Mouse (Mus musculus): ENCODE data around the gene H2afb3. TPM values are rescaled to one million over a fixed set of nuclear protein-coding genes. Genes with fewer than 3 reads are reported as not detected.
A peak's percentile ranks its signal among the peaks of the same experiment; 100 is the strongest.
"Not testable (repeated sequence)": the region's sequence is repeated elsewhere in the genome, so short reads cannot be mapped to it uniquely, and the experiment has no call there.

Gene H2afb3
- not detected in 2 replicates for polyA plus RNA-seq (2015; fragmentation: Nextera tagmentation; extraction: Ambion mirVana)

- H3K36me3 ChIP-seq; H3K27me3 ChIP-seq; H3K4me1 ChIP-seq (replicated peaks); H3K4me3 ChIP-seq; H3K4me2 ChIP-seq; H3K9me3 ChIP-seq; H3K9ac ChIP-seq; H3K27ac ChIP-seq (replicated peaks); ATAC-seq (ENCODE audit: low FRiP score, low read depth): not testable (repeated sequence)
- WGBS: 89% methylated on average over 9 of the region's 10 CpGs
Observed at GRCm38 (mm10) chrX:120312995-120313394, at the start of gene H2afb3. Gene H2afb3 (minus strand): TSS chrX:120313095.

DNA sequence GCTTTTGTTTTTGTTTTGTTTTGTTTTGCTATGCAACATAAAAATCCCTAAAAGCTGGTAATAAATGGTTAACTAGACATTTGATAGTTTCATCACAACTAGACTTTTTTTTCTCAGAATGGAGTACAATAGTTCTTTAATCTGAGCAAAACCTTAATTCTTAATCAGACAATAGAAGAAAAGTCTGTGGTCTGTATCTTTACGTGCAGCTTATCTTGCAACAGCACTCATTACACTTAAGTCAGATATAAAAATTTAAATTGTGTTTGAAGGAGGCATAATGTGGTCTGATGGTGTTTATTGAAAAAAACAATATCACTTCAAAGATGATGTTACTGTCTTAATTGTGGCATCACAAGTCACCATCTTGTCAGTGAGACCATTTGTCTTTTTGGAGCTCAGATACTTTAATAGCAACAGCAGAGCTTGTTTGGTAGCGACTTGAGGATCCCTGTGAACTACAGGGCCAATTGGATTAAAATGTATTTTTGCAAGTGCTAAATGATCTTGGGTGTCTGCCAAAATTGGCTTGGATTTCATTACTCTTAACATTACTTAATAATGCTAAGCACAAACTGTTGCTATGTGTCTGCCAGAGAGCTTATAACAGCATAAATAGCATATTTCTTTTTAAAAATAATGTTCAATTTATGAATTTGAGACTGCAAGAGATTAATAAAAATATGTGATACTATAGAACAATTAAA lies 11.3 kb downstream of the H2afb3 start:
- H3K27ac ChIP-seq (replicated peaks): no peak overlapping the region
- 57% methylated on average over 2 of the region's 2 CpGs for WGBS

GRCm38 (mm10) chrX:120292832-120293750 lies 19.8 kb downstream of the H2afb3 start:
- 4% methylated on average over 34 of the region's 46 CpGs for WGBS
- Histone ChIP-seq H3K4me2 (peak overlapping the region; percentile 85), H3K36me3 (no peaks in the 10 kb centered on the region), H3K27ac (replicated peaks) (peak overlapping the region; percentile 83), H3K27me3 (no peaks in the 10 kb centered on the region), H3K9me3 (no peaks in the 10 kb centered on the region), H3K9ac (peak overlapping the region; percentile 53), H3K4me1 (replicated peaks) (0 out of 2 replicates have a peak, but pooled peaks cover 5% of the 10 kb centered on the region), H3K4me3 (peak overlapping the region; percentile 56)
- ATAC-seq (ENCODE audit: low FRiP score, low read depth): peak; percentile 89

More for the DNA sequence above, 11.3 kb downstream of the H2afb3 start:
- Histone ChIP-seq H3K36me3 (no peaks in the 10 kb centered on the region), H3K27me3 (no peaks in the 10 kb centered on the region), H3K9ac (no peak overlapping the region), H3K9me3 (no peaks in the 10 kb centered on the region), H3K4me1 (replicated peaks) (no peaks in the 10 kb centered on the region), H3K4me3 (no peak overlapping the region), H3K4me2 (no peak overlapping the region)
- no peak for ATAC-seq (ENCODE audit: low FRiP score, low read depth)

GRCm38 (mm10) chrX:120291696-120292095 lies 21.2 kb downstream of the H2afb3 start:
- Histone ChIP-seq H3K4me1 (replicated peaks) (0 out of 2 replicates have a peak, but pooled peaks cover 5% of the 10 kb centered on the region), H3K4me2 (peak overlapping the region; percentile 85), H3K27ac (replicated peaks) (no peak overlapping the region), H3K27me3 (no peaks in the 10 kb centered on the region), H3K4me3 (peak overlapping the region; percentile 56), H3K9ac (peak overlapping the region; percentile 50; the same call in 1 of the 2 replicates), H3K36me3 (no peaks in the 10 kb centered on the region), H3K9me3 (no peaks in the 10 kb centered on the region)
- 14% methylated on average over 13 of the region's 13 CpGs for WGBS
- ATAC-seq (ENCODE audit: low FRiP score, low read depth): no peak

DNA sequence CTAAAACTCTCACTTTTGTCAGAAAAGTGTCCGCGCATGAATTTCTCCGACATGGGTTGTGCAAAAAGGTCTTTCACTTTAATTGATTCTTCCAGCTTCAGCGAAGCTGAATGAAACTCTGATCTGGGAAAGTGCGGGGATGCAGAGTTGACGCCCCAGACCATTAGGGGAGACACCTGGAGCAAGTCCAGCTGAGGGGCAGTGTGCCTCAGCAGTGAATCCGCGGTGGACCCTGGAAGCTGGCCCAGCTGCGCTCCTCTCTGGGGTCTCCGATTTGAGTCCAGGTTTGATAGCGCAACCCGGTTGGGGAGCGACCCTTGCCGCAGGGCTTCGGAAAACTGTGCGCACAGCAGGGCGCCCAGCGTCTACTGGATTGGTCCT lies 22.0 kb downstream of the H2afb3 start:
- H3K4me1 ChIP-seq (replicated peaks): 0 out of 2 replicates have a peak, but pooled peaks cover 5% of the 10 kb centered on the region
- no peak for ATAC-seq (ENCODE audit: low FRiP score, low read depth)
- peak overlapping the region; percentile 50 for H3K9ac ChIP-seq
- H3K27me3 ChIP-seq: no peaks in the 10 kb centered on the region
- H3K36me3 ChIP-seq: no peaks in the 10 kb centered on the region
- H3K9me3 ChIP-seq: no peaks in the 10 kb centered on the region
- WGBS: 17% methylated on average over 18 of the region's 18 CpGs
- no peak overlapping the region; the same call in 1 of the 2 replicates for H3K27ac ChIP-seq (replicated peaks)
- H3K4me3 ChIP-seq: peak overlapping the region; percentile 56
- peak overlapping the region; percentile 85 for H3K4me2 ChIP-seq

DNA sequence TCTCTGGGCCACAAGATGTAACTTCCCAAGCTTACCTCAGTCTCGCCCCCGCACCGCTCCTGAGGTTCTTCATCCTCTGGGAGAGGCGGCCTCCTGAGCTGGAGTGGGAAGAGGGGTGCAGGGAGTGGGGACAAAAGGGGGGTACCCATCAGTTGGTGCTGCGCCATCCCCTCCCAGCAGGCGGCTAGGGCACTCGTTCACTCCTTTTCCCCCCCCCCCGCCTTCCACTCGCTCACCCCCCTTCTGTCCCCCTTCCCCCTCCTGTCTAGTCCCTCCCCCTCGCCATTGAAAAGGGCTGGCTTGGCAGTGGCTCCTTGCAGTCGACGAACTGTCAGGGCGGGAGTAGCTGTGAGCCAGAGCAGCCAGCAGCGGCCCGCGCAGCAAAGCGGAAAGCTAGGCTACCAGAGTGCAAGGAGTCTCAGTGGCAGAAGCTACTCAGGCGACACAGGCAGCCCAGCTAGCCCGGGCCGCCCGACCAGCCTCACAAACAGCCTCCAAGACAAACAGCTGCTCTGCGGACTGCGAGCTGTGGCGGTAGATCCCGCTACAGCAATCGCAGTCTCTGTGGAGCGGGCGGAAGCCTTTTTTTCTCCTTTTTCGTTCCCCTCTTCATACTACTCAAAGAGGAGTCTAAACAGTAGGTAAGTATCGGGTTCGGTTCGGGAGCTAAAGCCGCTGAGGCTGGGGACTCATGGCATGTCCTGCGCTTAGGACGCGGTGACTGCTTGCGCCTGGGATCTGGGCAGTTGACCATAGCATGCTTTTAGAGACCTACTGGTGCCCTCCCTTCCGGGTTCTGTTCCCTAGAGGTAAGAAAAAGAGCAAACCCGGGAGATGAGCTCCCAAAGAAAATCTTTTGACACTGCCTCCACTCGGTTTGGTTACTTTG lies 22.6 kb downstream of the H2afb3 start, which contains the start of gene Pcdh11x:
Pcdh11x (plus strand) TSS at position 249 of the 889 bp plus-strand sequence.
- peak within 1 kb of the TSS; percentile 50 for H3K9ac ChIP-seq
- H3K36me3 ChIP-seq: no peaks in the 10 kb centered on the region
- peak within 1 kb of the TSS; percentile 56 for H3K4me3 ChIP-seq
- H3K4me1 ChIP-seq (replicated peaks): 0 out of 2 replicates have a peak, but pooled peaks cover 5% of the 10 kb centered on the region
- H3K27me3 ChIP-seq: no peaks in the 10 kb centered on the region
- H3K27ac ChIP-seq (replicated peaks): peak within 1 kb of the TSS; percentile 59
- H3K9me3 ChIP-seq: no peaks in the 10 kb centered on the region
- H3K4me2 ChIP-seq: peak within 1 kb of the TSS; percentile 85
- WGBS: 15% methylated on average over 36 of the region's 40 CpGs
- peak; percentile 82 for ATAC-seq (ENCODE audit: low FRiP score, low read depth)

DNA sequence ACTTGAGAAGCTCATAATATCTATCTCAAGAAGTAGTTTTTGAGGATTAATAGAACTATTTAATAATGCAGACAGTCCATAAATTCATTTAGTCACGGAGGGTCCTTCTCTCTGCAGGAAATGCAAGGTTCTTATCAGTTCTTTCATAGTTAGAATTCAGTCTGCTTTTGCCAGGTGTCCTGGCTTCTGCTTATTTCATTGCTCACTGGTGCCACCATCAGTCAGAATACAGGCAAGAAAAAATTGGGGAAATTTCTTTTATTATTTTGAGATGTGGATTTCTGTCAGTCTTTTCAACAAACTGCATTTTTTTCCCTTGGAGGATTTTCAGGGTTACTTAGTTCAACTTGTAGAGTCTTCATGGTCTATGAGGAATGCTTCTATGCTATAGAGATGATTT lies 25.4 kb downstream of the H2afb3 start:
- Histone ChIP-seq H3K27me3 (no peaks in the 10 kb centered on the region), H3K4me2 (no peak overlapping the region), H3K27ac (replicated peaks) (no peak overlapping the region), H3K36me3 (no peaks in the 10 kb centered on the region), H3K9ac (no peak overlapping the region), H3K4me3 (no peak overlapping the region), H3K9me3 (no peaks in the 10 kb centered on the region), H3K4me1 (replicated peaks) (0 out of 2 replicates have a peak, but pooled peaks cover 5% of the 10 kb centered on the region)
- WGBS: 13% methylated on average over 1 of the region's 1 CpGs
- no peak for ATAC-seq (ENCODE audit: low FRiP score, low read depth)

DNA sequence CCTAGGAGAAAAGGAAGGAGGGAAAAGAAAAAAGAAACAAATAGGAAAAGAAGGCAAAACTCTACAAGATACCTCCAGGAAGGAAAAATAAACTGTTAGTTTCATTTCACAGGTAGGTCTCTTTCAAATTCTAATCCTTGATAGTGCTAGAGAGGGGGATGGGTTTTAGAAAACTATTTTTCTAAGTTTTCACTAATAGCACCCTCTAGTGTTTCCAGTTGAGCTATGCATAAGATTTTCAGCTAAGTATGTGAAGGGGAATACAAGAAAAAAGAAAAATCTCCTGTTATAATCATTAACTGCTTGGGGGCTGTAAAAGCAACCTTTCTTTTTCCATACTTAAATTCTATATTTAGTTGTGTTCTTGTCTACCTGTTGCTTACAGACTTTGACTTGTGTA lies 27.4 kb downstream of the H2afb3 start:
- Histone ChIP-seq H3K9ac (no peak overlapping the region), H3K27me3 (no peaks in the 10 kb centered on the region), H3K36me3 (no peaks in the 10 kb centered on the region), H3K4me3 (no peak overlapping the region), H3K4me1 (replicated peaks) (no peaks in the 10 kb centered on the region), H3K4me2 (no peak overlapping the region), H3K27ac (replicated peaks) (no peak overlapping the region), H3K9me3 (no peaks in the 10 kb centered on the region)
- no peak for ATAC-seq (ENCODE audit: low FRiP score, low read depth)

Other genes with a start within 250 kb of the H2afb3 start
- gene Pcdh11x, start 22.8 kb downstream of the H2afb3 start, polyA plus RNA-seq (2015; fragmentation: Nextera tagmentation; extraction: Ambion mirVana): 39.1 and 39.5 TPM in 2 replicates